Mouse (Mus musculus): ENCODE results near the gene Mcpt9. TPM values are rescaled to one million over a fixed set of nuclear protein-coding genes. Genes with fewer than 3 reads are reported as not detected.
"Not testable (repeated sequence)": the region's sequence is repeated elsewhere in the genome, so short reads cannot be mapped to it uniquely, and the experiment has no call there.

Mcpt9 gene
- polyA plus RNA-seq, 1 experiment from 2014 or later, result not detected

GRCm38 (mm10) chr14:56017671-56018070 is 12.6 kb downstream of the Mcpt9 start, which contains the start of gene Mcpt1:
Gene Mcpt1, plus strand, starts transcription at chr14:56017971.
- not testable (repeated sequence) for DNase-seq (ENCODE audit: low spot score); H3K9ac ChIP-seq (replicated peaks; ENCODE audit: low read length); H3K9me3 ChIP-seq (replicated peaks; ENCODE audit: control insufficient read depth, low read length); ATAC-seq (replicated peaks; ENCODE audit: insufficient number of reproducible peaks, low FRiP score, low TSS enrichment, low read depth); H3K36me3 ChIP-seq (replicated peaks; ENCODE audit: control insufficient read depth, insufficient read depth, low read depth, low read length); H3K4me3 ChIP-seq (ENCODE audit: low read depth, low read length); H3K4me2 ChIP-seq (ENCODE audit: low read depth, low read length); H3K27me3 ChIP-seq (ENCODE audit: control insufficient read depth, insufficient read depth, low read length); H3K4me1 ChIP-seq (ENCODE audit: control insufficient read depth, insufficient read depth, low read length); H3K27ac ChIP-seq (replicated peaks; ENCODE audit: low read depth, low read length)
- 87% methylated on average over 3 of the region's 3 CpGs for WGBS

DNA sequence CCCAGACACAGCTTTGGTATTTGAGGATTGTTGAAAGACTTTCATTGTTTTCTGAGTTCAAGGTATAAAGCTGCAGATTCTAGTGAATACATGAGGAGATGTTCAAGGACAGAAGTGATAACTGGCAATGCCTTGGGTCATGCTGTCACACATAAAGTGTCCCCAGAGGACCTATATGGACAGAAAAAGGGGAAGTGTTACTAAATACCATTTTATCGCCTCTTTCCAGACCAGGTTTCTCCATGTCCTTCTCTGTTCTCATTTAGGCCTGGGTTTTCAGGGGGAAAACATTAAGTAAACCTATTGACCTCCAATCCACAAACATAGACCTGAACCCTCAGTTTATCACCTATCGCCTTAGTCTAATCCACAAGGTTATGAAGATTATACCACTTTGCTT is 16.4 kb downstream of the Mcpt9 start:
- DNase-seq (ENCODE audit: low spot score) (no peak), ATAC-seq (replicated peaks; ENCODE audit: insufficient number of reproducible peaks, low FRiP score, low TSS enrichment, low read depth) (no peak)
- Histone ChIP-seq H3K27me3 (ENCODE audit: control insufficient read depth, insufficient read depth, low read length) (no peaks in the 10 kb centered on the region), H3K9me3 (replicated peaks; ENCODE audit: control insufficient read depth, low read length) (no peaks in the 10 kb centered on the region), H3K27ac (replicated peaks; ENCODE audit: low read depth, low read length) (no peak overlapping the region), H3K4me3 (ENCODE audit: low read depth, low read length) (no peak overlapping the region), H3K4me1 (ENCODE audit: control insufficient read depth, insufficient read depth, low read length) (no peaks in the 10 kb centered on the region), H3K9ac (replicated peaks; ENCODE audit: low read length) (no peak overlapping the region), H3K36me3 (replicated peaks; ENCODE audit: control insufficient read depth, insufficient read depth, low read depth, low read length) (no peaks in the 10 kb centered on the region), H3K4me2 (ENCODE audit: low read depth, low read length) (no peak overlapping the region)
- WGBS, result 92% methylated on average over 2 of the region's 2 CpGs

DNA sequence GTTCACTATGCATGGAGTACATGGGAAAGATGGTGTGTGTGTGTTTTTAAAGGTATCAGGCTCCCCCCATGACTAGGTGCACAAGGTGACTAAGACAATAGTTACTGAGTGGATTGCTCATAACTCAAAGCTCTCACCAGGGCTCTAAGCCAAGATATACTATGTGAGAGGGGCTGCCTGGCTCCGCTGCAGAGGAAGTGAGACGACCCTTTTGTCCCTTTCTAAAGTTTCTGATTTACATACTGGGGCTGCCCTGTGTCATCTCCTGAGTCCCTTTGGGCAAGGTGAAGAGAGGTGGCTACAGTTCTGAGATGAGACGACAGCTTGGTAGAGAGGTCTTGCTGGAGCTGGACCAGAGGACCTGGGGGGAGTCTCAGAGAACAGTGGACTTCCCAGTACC is 17.1 kb downstream of the Mcpt9 start:
- no peaks in the 10 kb centered on the region for H3K9me3 ChIP-seq (replicated peaks; ENCODE audit: control insufficient read depth, low read length)
- H3K27me3 ChIP-seq (ENCODE audit: control insufficient read depth, insufficient read depth, low read length), result no peaks in the 10 kb centered on the region
- no peak overlapping the region for H3K9ac ChIP-seq (replicated peaks; ENCODE audit: low read length)
- H3K36me3 ChIP-seq (replicated peaks; ENCODE audit: control insufficient read depth, insufficient read depth, low read depth, low read length), result no peaks in the 10 kb centered on the region
- no peak for DNase-seq (ENCODE audit: low spot score)
- WGBS, result 69% methylated on average over 3 of the region's 3 CpGs
- no peak overlapping the region for H3K4me3 ChIP-seq (ENCODE audit: low read depth, low read length)
- ATAC-seq (replicated peaks; ENCODE audit: insufficient number of reproducible peaks, low FRiP score, low TSS enrichment, low read depth), result no peak
- no peaks in the 10 kb centered on the region for H3K4me1 ChIP-seq (ENCODE audit: control insufficient read depth, insufficient read depth, low read length)
- no peak overlapping the region for H3K27ac ChIP-seq (replicated peaks; ENCODE audit: low read depth, low read length)
- no peak overlapping the region for H3K4me2 ChIP-seq (ENCODE audit: low read depth, low read length)

- not testable (repeated sequence) for H3K9ac ChIP-seq (replicated peaks; ENCODE audit: low read length); H3K27me3 ChIP-seq (ENCODE audit: control insufficient read depth, insufficient read depth, low read length); DNase-seq (ENCODE audit: low spot score); H3K4me3 ChIP-seq (ENCODE audit: low read depth, low read length); H3K36me3 ChIP-seq (replicated peaks; ENCODE audit: control insufficient read depth, insufficient read depth, low read depth, low read length); H3K4me1 ChIP-seq (ENCODE audit: control insufficient read depth, insufficient read depth, low read length); H3K9me3 ChIP-seq (replicated peaks; ENCODE audit: control insufficient read depth, low read length); H3K4me2 ChIP-seq (ENCODE audit: low read depth, low read length); H3K27ac ChIP-seq (replicated peaks; ENCODE audit: low read depth, low read length); ATAC-seq (replicated peaks; ENCODE audit: insufficient number of reproducible peaks, low FRiP score, low TSS enrichment, low read depth)
- 87% methylated on average over 1 of the region's 3 CpGs for WGBS
These were observed 42.8 kb downstream of the Mcpt9 start for GRCm38 (mm10) chr14:55987464-55987863.

Other genes starting within 250 kb of the Mcpt9 start
- gene Adcy4, start 246.4 kb downstream of the Mcpt9 start, polyA plus RNA-seq (2014; fragmentation: Nextera tagmentation; extraction: Ambion mirVana), result 10.6 and 13.0 TPM in 2 replicates
- gene Ripk3, start 241.6 kb downstream of the Mcpt9 start, polyA plus RNA-seq (2014; fragmentation: Nextera tagmentation; extraction: Ambion mirVana), result 33.7 and 38.8 TPM in 2 replicates
- 53.7 and 61.6 TPM in 2 replicates for gene Nfatc4, start 207.4 kb downstream of the Mcpt9 start, polyA plus RNA-seq (2014; fragmentation: Nextera tagmentation; extraction: Ambion mirVana)
- 13.6 and 19.4 TPM in 2 replicates for gene Nynrin, start 176.5 kb downstream of the Mcpt9 start, polyA plus RNA-seq (2014; fragmentation: Nextera tagmentation; extraction: Ambion mirVana)
- gene Cbln3, start 146.1 kb downstream of the Mcpt9 start, polyA plus RNA-seq (2014; fragmentation: Nextera tagmentation; extraction: Ambion mirVana), result 0.07 and 0.17 TPM in 2 replicates
- gene Khnyn, start 145.5 kb downstream of the Mcpt9 start, polyA plus RNA-seq (2014; fragmentation: Nextera tagmentation; extraction: Ambion mirVana), result 10.4 and 11.9 TPM in 2 replicates
- 55.7 and 59.4 TPM in 2 replicates for gene Sdr39u1, start 130.2 kb downstream of the Mcpt9 start, polyA plus RNA-seq (2014; fragmentation: Nextera tagmentation; extraction: Ambion mirVana)
- gene Cma1, start 85.8 kb downstream of the Mcpt9 start, polyA plus RNA-seq (2014; fragmentation: Nextera tagmentation; extraction: Ambion mirVana), result not detected in 2 replicates
- not detected in 2 replicates for gene Cma2, start 79.5 kb downstream of the Mcpt9 start, polyA plus RNA-seq (2014; fragmentation: Nextera tagmentation; extraction: Ambion mirVana)
- not detected in 2 replicates for gene Mcpt1, start 12.5 kb downstream of the Mcpt9 start, polyA plus RNA-seq (2014; fragmentation: Nextera tagmentation; extraction: Ambion mirVana)
- gene Mcpt2, start 11.5 kb upstream of the Mcpt9 start, polyA plus RNA-seq (2014; fragmentation: Nextera tagmentation; extraction: Ambion mirVana), result not detected in 2 replicates
- not detected in 2 replicates for gene Mcpt4, start 31.8 kb upstream of the Mcpt9 start, polyA plus RNA-seq (2014; fragmentation: Nextera tagmentation; extraction: Ambion mirVana)
- not detected in 2 replicates for gene Mcpt8, start 54.8 kb upstream of the Mcpt9 start, polyA plus RNA-seq (2014; fragmentation: Nextera tagmentation; extraction: Ambion mirVana)
- gene Ctsg, start 72.1 kb upstream of the Mcpt9 start, polyA plus RNA-seq (2014; fragmentation: Nextera tagmentation; extraction: Ambion mirVana), result not detected in 2 replicates
- not detected in 2 replicates for gene Gzme, start 90.1 kb upstream of the Mcpt9 start, polyA plus RNA-seq (2014; fragmentation: Nextera tagmentation; extraction: Ambion mirVana)
- gene Gzmd, start 102.1 kb upstream of the Mcpt9 start, polyA plus RNA-seq (2014; fragmentation: Nextera tagmentation; extraction: Ambion mirVana), result not detected in 2 replicates
- gene Gzmg, start 129.1 kb upstream of the Mcpt9 start, polyA plus RNA-seq (2014; fragmentation: Nextera tagmentation; extraction: Ambion mirVana), result not detected in 2 replicates
- not detected in 2 replicates for gene Gzmn, start 144.1 kb upstream of the Mcpt9 start, polyA plus RNA-seq (2014; fragmentation: Nextera tagmentation; extraction: Ambion mirVana)
- not detected in 2 replicates for gene Gzmf, start 180.9 kb upstream of the Mcpt9 start, polyA plus RNA-seq (2014; fragmentation: Nextera tagmentation; extraction: Ambion mirVana)
- not detected in 2 replicates for gene Gzmc, start 204.2 kb upstream of the Mcpt9 start, polyA plus RNA-seq (2014; fragmentation: Nextera tagmentation; extraction: Ambion mirVana)
- not detected in 2 replicates for gene Gzmb, start 231.8 kb upstream of the Mcpt9 start, polyA plus RNA-seq (2014; fragmentation: Nextera tagmentation; extraction: Ambion mirVana)

Data from embryonic facial prominence, embryonic 11.5 days (tissue).